Mouse (Mus musculus) monocyte, adult 59 days (primary cell): ENCODE results near the gene Crtam. TPM values are rescaled to one million over a fixed set of nuclear protein-coding genes. Genes with fewer than 3 reads are reported as not detected.

Experiments used
- total RNA-seq, 2 experiments: library from RNA; stranded (reverse); gene quantifications; one replicate each; pipeline ENCODE4 v1.2.4; 2023

Gene Crtam
- total RNA-seq: 1 to 10 TPM in 1 of 2 experiments, under 1 TPM in 1; 0.68 to 1.4 TPM

DNA sequence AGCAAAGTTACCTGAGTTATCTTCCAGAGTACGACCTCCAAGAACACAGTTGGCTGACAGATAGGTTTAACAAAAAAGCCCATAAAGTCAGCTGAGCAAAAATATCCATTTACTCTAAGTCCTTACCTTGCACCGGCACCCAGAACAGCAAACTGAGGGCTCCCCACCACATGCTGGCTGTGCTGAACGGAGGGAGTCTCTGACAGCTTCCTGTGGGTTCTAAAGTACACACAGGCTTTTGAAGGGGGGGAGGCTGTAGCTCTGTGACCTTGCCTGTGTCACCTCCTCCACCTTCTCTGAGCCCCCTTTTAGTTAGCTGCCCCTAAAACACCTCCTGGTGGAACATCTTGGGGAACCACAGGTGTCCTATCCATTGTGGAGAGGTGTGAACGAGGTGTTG lies at the start of gene Crtam:
Crtam (minus strand) TSS at position 214 of the 400 bp plus-strand sequence.

GRCm38 (mm10) chr9:40963586-40964417 lies 40.6 kb downstream of the Crtam start, which contains the start of gene Jhy:
Gene Jhy, minus strand, starts transcription at chr9:40964118.

Other genes starting within 250 kb of the Crtam start
- gene Hspa8, start 203.6 kb downstream of the Crtam start, total RNA-seq: 1,000 to 10,000 TPM; 1,611 to 1,854 TPM
- gene Bsx, start 130.5 kb downstream of the Crtam start, total RNA-seq: not detected
- not detected for gene Jhy, start 40.5 kb downstream of the Crtam start, total RNA-seq
- gene Ubash3b, start 157.1 kb upstream of the Crtam start, total RNA-seq: 10 to 100 TPM; 36.3 to 37.5 TPM